Mouse (Mus musculus) stomach, postnatal 0 days (tissue): Measurements from ENCODE around the gene Vpreb1. TPM values are rescaled to one million over a fixed set of nuclear protein-coding genes. Genes with fewer than 3 reads are reported as not detected.
A peak's percentile ranks its signal among the peaks of the same experiment; 100 is the strongest.
"Not testable (repeated sequence)": the region's sequence is repeated elsewhere in the genome, so short reads cannot be mapped to it uniquely, and the experiment has no call there.

Source experiments
- ATAC-seq: fragments of 200-750 bp; cut with Nextera tagmentation; 2 replicates; pipeline ENCODE4 v1.8.0; 2017; ENCODE audit not compliant: low FRiP score, low TSS enrichment
- DNase-seq: peaks from one replicate; pipeline ENCODE4 v3.0.0-alpha.2; 2016; ENCODE audit warnings: low spot score
- H3K27ac ChIP-seq: fragments of 300-500 bp; sonication (generic); replicated peaks from 2 replicates; pipeline ENCODE4 v1.5.1; 2014; ENCODE audit warnings: mild to moderate bottlenecking, control low read depth
- H3K27me3 ChIP-seq: fragments of 300-500 bp; sonication (generic); 2 replicates; pipeline ENCODE4 v1.6.1; 2014; ENCODE audit warnings: low read length; ENCODE audit not compliant: control insufficient read depth, insufficient read depth
- H3K36me3 ChIP-seq: fragments of 300-500 bp; sonication (generic); 2 replicates; pipeline ENCODE4 v1.6.1; 2014; ENCODE audit warnings: low read length, mixed read lengths; ENCODE audit not compliant: control insufficient read depth, insufficient read depth
- H3K4me1 ChIP-seq: fragments of 300-500 bp; sonication (generic); replicated peaks from 2 replicates; pipeline ENCODE4 v1.6.1; 2014; ENCODE audit warnings: antibody characterized with exemption; ENCODE audit not compliant: control insufficient read depth, insufficient read depth
- H3K4me2 ChIP-seq: fragments of 300-500 bp; sonication (generic); replicated peaks from 2 replicates; pipeline ENCODE4 v1.6.1; 2014; ENCODE audit warnings: low read depth, mild to moderate bottlenecking, control low read depth, moderate library complexity
- H3K4me3 ChIP-seq: fragments of 300-500 bp; sonication (generic); 2 replicates; pipeline ENCODE4 v1.5.1; 2014; ENCODE audit warnings: low read depth, low read length, control low read depth
- H3K9ac ChIP-seq: fragments of 300-500 bp; sonication (generic); 2 replicates; pipeline ENCODE4 v1.6.1; 2014; ENCODE audit warnings: mild to moderate bottlenecking, low read length, control low read depth, mixed read lengths
- H3K9me3 ChIP-seq: fragments of 300-500 bp; sonication (generic); 2 replicates; pipeline ENCODE4 v1.6.1; 2016; ENCODE audit warnings: low read length; ENCODE audit not compliant: control insufficient read depth
- CTCF ChIP-seq: IDR thresholded peaks from 2 replicates; pipeline ENCODE4 v1.5.1; 2016; ENCODE audit warnings: antibody characterized with exemption, low read depth, mild to moderate bottlenecking, moderate library complexity
- EP300 ChIP-seq: optimal IDR thresholded peaks from 2 replicates; pipeline ENCODE3; 2016; ENCODE audit warnings: antibody characterized with exemption
- WGBS: fragments of 180-500 bp; shearing (Covaris S2); extraction: QIAGEN DNeasy Blood & Tissue Kit; methylation state at CpG from one replicate; pipeline ENCODE4 v1.1.7; 2014; 5-methylcytosine and 5-hydroxymethylcytosine counted together
- polyA plus RNA-seq: library from polyadenylated mRNA; unstranded; fragments of >200 nt; fragmentation: Nextera tagmentation; extraction: Ambion mirVana; gene quantifications from 2 replicates; pipeline ENCODE4 v1.2.1, GENCODE M21; 2015

Gene Vpreb1
- polyA plus RNA-seq, 1 experiment from 2014 or later, result 1.1 TPM

GRCm38 (mm10) chr16:16862288-16862687 lies 8.4 kb downstream of the Vpreb1 start:
- no peaks in the 10 kb centered on the region for H3K4me1 ChIP-seq
- no peaks in the 10 kb centered on the region for H3K27me3 ChIP-seq
- no peak overlapping the region for H3K27ac ChIP-seq
- ATAC-seq, result no peak
- 63% methylated on average over 3 of the region's 3 CpGs for WGBS
- no peak overlapping the region for H3K4me3 ChIP-seq
- no peaks in the 10 kb centered on the region for H3K36me3 ChIP-seq
- no peak for DNase-seq
- TF ChIP-seq CTCF (no peak), EP300 (no peak)
- no peak overlapping the region for H3K4me2 ChIP-seq
- no peaks in the 10 kb centered on the region for H3K9me3 ChIP-seq
- H3K9ac ChIP-seq, result no peak overlapping the region

GRCm38 (mm10) chr16:16856731-16857476 lies 13.7 kb downstream of the Vpreb1 start:
- ATAC-seq (no peak), DNase-seq (no peak)
- no peaks in the 10 kb centered on the region for H3K27me3 ChIP-seq
- TF ChIP-seq EP300 (no peak), CTCF (no peak)
- no peak overlapping the region for H3K4me2 ChIP-seq
- H3K27ac ChIP-seq, result no peak overlapping the region
- H3K4me1 ChIP-seq, result no peaks in the 10 kb centered on the region
- 76% methylated on average over 13 of the region's 13 CpGs for WGBS
- H3K4me3 ChIP-seq, result no peak overlapping the region
- no peak overlapping the region for H3K9ac ChIP-seq
- no peaks in the 10 kb centered on the region for H3K36me3 ChIP-seq
- H3K9me3 ChIP-seq, result no peaks in the 10 kb centered on the region

GRCm38 (mm10) chr16:16856054-16856453 lies 14.6 kb downstream of the Vpreb1 start:
- ATAC-seq, H3K4me3 ChIP-seq, H3K27me3 ChIP-seq, DNase-seq, H3K4me2 ChIP-seq, H3K9ac ChIP-seq, H3K27ac ChIP-seq, H3K4me1 ChIP-seq, H3K9me3 ChIP-seq, H3K36me3 ChIP-seq: not testable (repeated sequence)
- 80% methylated on average over 9 of the region's 9 CpGs for WGBS

- DNase-seq (no peak), ATAC-seq (no peak)
- Histone ChIP-seq H3K27ac (no peak overlapping the region), H3K4me1 (no peaks in the 10 kb centered on the region), H3K4me2 (no peak overlapping the region), H3K9ac (no peak overlapping the region), H3K4me3 (no peak overlapping the region), H3K9me3 (no peaks in the 10 kb centered on the region), H3K36me3 (no peaks in the 10 kb centered on the region), H3K27me3 (no peaks in the 10 kb centered on the region)
- 100% methylated on average over 1 of the region's 1 CpGs for WGBS
- TF ChIP-seq EP300 (no peak), CTCF (no peak)
Observed at GRCm38 (mm10) chr16:16855541-16855940, 15.1 kb downstream of the Vpreb1 start.

GRCm38 (mm10) chr16:16854836-16855235 lies 15.8 kb downstream of the Vpreb1 start:
- peak; percentile 57 for DNase-seq
- 19% methylated on average over 6 of the region's 6 CpGs for WGBS
- no peak for ATAC-seq

GRCm38 (mm10) chr16:16852411-16852810 lies 18.2 kb downstream of the Vpreb1 start:
- no peaks in the 10 kb centered on the region for H3K27me3 ChIP-seq
- H3K4me3 ChIP-seq, result no peak overlapping the region
- H3K27ac ChIP-seq, result no peak overlapping the region
- ATAC-seq, result no peak
- H3K9me3 ChIP-seq, result no peaks in the 10 kb centered on the region
- no peaks in the 10 kb centered on the region for H3K4me1 ChIP-seq
- no peak for DNase-seq
- 76% methylated on average over 3 of the region's 3 CpGs for WGBS
- H3K36me3 ChIP-seq, result no peaks in the 10 kb centered on the region
- no peak overlapping the region for H3K4me2 ChIP-seq
- H3K9ac ChIP-seq, result no peak overlapping the region
- TF ChIP-seq CTCF (no peak; the same call in 1 of the 2 replicates), EP300 (no peak)

More at GRCm38 (mm10) chr16:16854836-16855235, 15.8 kb downstream of the Vpreb1 start:
- TF ChIP-seq EP300, result no peak
- TF ChIP-seq CTCF, result peak; percentile 79
- Histone ChIP-seq H3K4me2 (no peak overlapping the region), H3K27ac (no peak overlapping the region), H3K4me1 (no peaks in the 10 kb centered on the region), H3K27me3 (no peaks in the 10 kb centered on the region), H3K9ac (no peak overlapping the region), H3K9me3 (no peaks in the 10 kb centered on the region), H3K4me3 (no peak overlapping the region), H3K36me3 (no peaks in the 10 kb centered on the region)
